Mouse (Mus musculus) embryonic facial prominence, embryonic 13.5 days (tissue): ENCODE measurements around the gene Gm10272. TPM values are rescaled to one million over a fixed set of nuclear protein-coding genes. Genes with fewer than 3 reads are reported as not detected.
"Not testable (repeated sequence)": the region's sequence is repeated elsewhere in the genome, so short reads cannot be mapped to it uniquely, and the experiment has no call there.

Experiments used
- ATAC-seq: fragments of 200-750 bp; cut with Nextera tagmentation; 2 replicates; pipeline ENCODE4 v1.8.0; 2017; ENCODE audit warnings: low read depth; ENCODE audit not compliant: insufficient number of reproducible peaks, insufficient read depth, low FRiP score, low TSS enrichment
- H3K27ac ChIP-seq: fragments of 300-500 bp; sonication (generic); 2 replicates; pipeline ENCODE4 v1.5.1; 2015; ENCODE audit warnings: moderate library complexity, mild to moderate bottlenecking, inconsistent platforms
- H3K27me3 ChIP-seq: fragments of 300-500 bp; sonication (generic); 2 replicates; pipeline ENCODE4 v1.6.1; 2015; ENCODE audit warnings: mild to moderate bottlenecking, inconsistent platforms
- H3K36me3 ChIP-seq: fragments of 300-500 bp; sonication (generic); 2 replicates; pipeline ENCODE4 v1.6.1; 2015; ENCODE audit warnings: mild to moderate bottlenecking, inconsistent platforms
- H3K4me1 ChIP-seq: fragments of 300-500 bp; sonication (generic); 2 replicates; pipeline ENCODE4 v1.6.1; 2015; ENCODE audit warnings: inconsistent platforms
- H3K4me2 ChIP-seq: fragments of 300-500 bp; sonication (generic); 2 replicates; pipeline ENCODE4 v1.6.1; 2015; ENCODE audit warnings: moderate library complexity, mild to moderate bottlenecking, inconsistent platforms
- H3K4me3 ChIP-seq: fragments of 300-500 bp; sonication (generic); 2 replicates; pipeline ENCODE4 v1.5.1; 2015; ENCODE audit warnings: mild to moderate bottlenecking, inconsistent platforms
- H3K9ac ChIP-seq: fragments of 300-500 bp; sonication (generic); 2 replicates; pipeline ENCODE4 v1.6.1; 2015; ENCODE audit warnings: mild to moderate bottlenecking, inconsistent platforms
- H3K9me3 ChIP-seq: fragments of 300-500 bp; sonication (generic); 2 replicates; pipeline ENCODE4 v1.6.1; 2016; ENCODE audit warnings: inconsistent platforms
- WGBS: fragments of 180-500 bp; shearing (Covaris S2); methylation state at CpG from one replicate; pipeline ENCODE4 v1.1.7; 2015; ENCODE audit warnings: mixed read lengths; 5-methylcytosine and 5-hydroxymethylcytosine counted together
- polyA plus RNA-seq: library from polyadenylated mRNA; unstranded; fragments of >200 nt; fragmentation: Nextera tagmentation; extraction: Ambion mirVana; gene quantifications from 2 replicates; pipeline ENCODE4 v1.2.1, GENCODE M21; 2015

Gene Gm10272
- polyA plus RNA-seq, 1 experiment from 2014 or later = not detected

DNA sequence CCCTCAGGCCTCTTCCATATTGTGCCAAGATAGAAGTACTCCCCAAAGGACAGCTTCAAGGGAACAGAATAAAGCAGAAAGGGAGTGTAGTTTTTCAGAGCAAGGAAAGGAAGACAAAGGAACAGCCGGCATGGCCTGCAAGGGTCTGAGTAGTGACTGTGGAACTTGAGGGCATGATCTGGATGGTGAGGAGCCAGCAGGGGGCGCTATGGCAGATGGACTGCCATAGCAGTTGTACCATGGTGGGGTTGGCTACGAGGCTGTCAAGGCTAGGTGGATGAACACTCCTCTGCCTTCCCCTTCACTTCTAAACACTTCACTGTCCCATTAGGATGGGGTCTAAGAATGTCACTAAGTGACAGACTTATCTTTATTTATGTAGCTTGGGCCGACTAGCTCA, 22.8 kb downstream of the Gm10272 start:
- ATAC-seq = no peak

DNA sequence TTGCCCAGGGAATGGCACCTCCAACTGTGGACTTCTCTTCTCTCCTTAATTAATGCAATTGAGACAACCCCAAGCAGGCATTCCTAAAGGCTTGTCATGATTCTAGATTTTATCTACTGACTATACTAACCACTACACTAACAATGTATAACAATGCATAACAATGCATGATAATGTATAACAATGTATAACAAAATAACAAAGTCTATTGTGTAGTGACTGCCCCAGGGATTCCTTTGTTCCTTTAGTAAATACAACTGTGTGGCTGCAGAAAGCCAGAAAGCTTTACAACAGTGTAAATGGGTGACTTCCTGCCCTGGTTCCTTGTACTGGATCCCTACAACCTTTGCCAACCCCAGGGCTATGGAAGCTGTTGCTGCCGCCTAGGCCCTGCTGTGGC, 29.5 kb downstream of the Gm10272 start:
- no peak for ATAC-seq
- WGBS = 83% methylated on average over 1 of the region's 1 CpGs

More for the DNA sequence above, 22.8 kb downstream of the Gm10272 start:
- H3K36me3 ChIP-seq = no peaks in the 10 kb centered on the region
- H3K27me3 ChIP-seq = no peaks in the 10 kb centered on the region
- no peaks in the 10 kb centered on the region for H3K9me3 ChIP-seq
- H3K27ac ChIP-seq = no peak overlapping the region
- H3K4me3 ChIP-seq = no peak overlapping the region
- H3K4me1 ChIP-seq = no peaks in the 10 kb centered on the region
- 48% methylated on average over 4 of the region's 4 CpGs for WGBS
- H3K4me2 ChIP-seq = no peak overlapping the region
- no peak overlapping the region for H3K9ac ChIP-seq

DNA sequence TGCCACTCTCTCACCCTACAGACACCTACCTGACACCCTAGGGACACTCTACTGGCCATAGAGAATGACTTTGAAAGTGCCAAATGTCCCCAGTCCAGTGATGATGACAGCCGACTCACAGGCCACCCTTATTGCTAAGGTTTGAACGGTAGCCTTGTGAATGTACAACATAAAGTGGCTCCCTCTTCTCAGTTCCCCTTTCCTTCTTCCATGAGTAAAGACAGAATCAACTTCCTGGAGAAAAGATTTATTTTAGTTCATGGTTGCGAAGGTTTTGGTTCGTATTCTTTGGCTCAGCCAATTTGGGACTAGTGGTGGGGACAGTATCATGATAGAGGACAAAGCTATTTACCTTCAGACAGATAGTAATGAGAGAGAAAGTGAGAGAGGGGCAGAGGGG, 32.5 kb downstream of the Gm10272 start:
- 84% methylated on average over 4 of the region's 4 CpGs for WGBS
- Histone ChIP-seq H3K4me2 (no peak overlapping the region), H3K27ac (no peak overlapping the region), H3K27me3 (no peaks in the 10 kb centered on the region), H3K4me1 (no peaks in the 10 kb centered on the region), H3K9ac (no peak overlapping the region), H3K4me3 (no peak overlapping the region), H3K9me3 (no peaks in the 10 kb centered on the region; the same call in 1 of the 2 replicates), H3K36me3 (no peaks in the 10 kb centered on the region)
- ATAC-seq = no peak

More for the DNA sequence above, 29.5 kb downstream of the Gm10272 start:
- H3K36me3 ChIP-seq = no peaks in the 10 kb centered on the region
- no peaks in the 10 kb centered on the region for H3K27me3 ChIP-seq
- H3K4me1 ChIP-seq = no peaks in the 10 kb centered on the region
- H3K27ac ChIP-seq = no peak overlapping the region
- no peak overlapping the region for H3K4me3 ChIP-seq
- H3K9me3 ChIP-seq = no peaks in the 10 kb centered on the region; the same call in 1 of the 2 replicates
- H3K9ac ChIP-seq = no peak overlapping the region
- no peak overlapping the region for H3K4me2 ChIP-seq

DNA sequence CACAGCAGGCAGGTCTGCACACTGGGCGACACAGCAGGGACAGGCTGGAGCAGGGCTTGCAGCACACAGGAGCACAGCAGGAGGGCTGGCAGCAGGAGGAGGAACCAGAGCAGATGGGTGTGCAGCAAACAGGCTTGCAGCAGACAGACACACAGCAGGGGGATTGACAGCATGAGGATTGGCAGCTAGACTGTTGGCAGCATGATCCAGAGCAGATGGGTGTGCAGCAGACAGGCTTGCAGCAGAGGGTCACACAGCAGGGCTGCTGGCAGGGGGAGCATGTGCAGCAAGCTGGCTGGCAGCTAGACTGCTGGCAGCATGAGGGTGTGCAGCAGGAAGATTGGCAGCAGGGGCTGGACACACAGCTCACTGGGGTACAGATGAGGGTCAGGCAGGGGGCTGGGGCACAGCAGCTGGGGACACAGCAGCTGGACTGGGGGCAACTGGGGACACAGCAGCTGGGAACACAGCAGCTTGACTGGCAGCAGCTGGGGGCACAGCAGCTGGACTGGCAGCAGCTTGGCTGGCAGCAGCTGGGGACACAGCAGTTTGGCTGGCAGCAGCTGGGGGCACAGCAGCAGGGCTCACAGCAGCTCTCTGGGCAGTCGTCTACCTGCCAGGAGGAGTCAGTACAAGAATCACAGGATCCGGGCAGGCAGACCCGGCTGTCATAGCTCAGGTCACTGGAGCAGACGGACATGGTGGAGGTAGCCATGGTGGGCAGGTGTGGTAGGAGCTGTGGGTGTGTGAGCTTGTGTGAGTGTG, 35.7 kb downstream of the Gm10272 start, which contains the start of gene Gm18596:
Gene Gm18596 (minus strand): TSS at position 715 of the 765 bp plus-strand sequence.
- not testable (repeated sequence) for H3K36me3 ChIP-seq, H3K4me3 ChIP-seq, H3K27ac ChIP-seq, ATAC-seq, H3K9ac ChIP-seq, H3K9me3 ChIP-seq, H3K4me2 ChIP-seq, H3K4me1 ChIP-seq, H3K27me3 ChIP-seq
- WGBS = 50% methylated on average over 5 of the region's 5 CpGs

DNA sequence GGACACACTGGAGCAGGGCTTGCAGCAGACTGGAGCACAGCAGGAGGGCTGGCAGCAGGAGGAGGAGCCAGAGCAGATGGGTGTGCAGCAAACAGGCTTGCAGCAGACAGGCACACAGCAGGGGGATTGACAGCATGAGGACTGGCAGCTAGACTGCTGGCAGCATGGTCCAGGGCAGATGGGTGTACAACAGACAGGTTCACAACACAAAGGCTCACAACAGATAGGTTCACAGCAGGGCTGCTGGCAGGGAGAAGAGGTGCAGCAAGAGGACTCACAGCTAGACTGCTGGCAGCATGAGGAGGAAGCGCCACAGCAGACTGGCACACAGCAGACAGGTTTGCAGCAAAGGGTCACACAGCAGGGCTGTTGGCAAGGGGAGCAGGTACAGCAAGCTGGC, 44.3 kb downstream of the Gm10272 start:
- H3K27me3 ChIP-seq, H3K27ac ChIP-seq, H3K9ac ChIP-seq, H3K4me1 ChIP-seq, H3K4me2 ChIP-seq, H3K9me3 ChIP-seq, H3K36me3 ChIP-seq, H3K4me3 ChIP-seq, ATAC-seq: not testable (repeated sequence)
- WGBS = 89% methylated on average over 1 of the region's 1 CpGs

DNA sequence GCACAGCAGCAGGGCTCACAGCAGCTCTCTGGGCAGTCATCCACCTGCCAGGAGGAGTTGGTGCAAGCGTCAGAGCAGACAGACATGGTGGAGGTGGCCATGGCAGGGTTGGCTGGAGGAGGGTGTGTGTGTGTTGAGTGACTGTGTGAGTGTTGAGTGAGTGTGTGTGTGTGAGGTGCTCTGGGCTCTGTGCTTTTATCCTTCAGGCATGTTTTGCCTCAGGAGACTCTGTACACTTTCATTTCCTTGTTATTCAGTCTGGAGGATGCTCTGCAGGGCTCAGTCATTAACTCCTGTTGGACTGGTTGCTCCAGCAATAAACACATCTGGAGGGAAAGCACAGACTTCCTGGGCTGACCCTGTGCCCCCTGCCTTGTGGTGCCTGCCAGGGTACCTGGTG, 44.8 kb downstream of the Gm10272 start, which contains the start of gene Gm9736:
Gene Gm9736 (minus strand): TSS at position 101 of the 400 bp plus-strand sequence.
- not testable (repeated sequence) for H3K4me3 ChIP-seq, H3K27me3 ChIP-seq, H3K27ac ChIP-seq, H3K9me3 ChIP-seq, H3K9ac ChIP-seq, H3K36me3 ChIP-seq, H3K4me2 ChIP-seq, ATAC-seq, H3K4me1 ChIP-seq
- WGBS = 61% methylated on average over 1 of the region's 1 CpGs

DNA sequence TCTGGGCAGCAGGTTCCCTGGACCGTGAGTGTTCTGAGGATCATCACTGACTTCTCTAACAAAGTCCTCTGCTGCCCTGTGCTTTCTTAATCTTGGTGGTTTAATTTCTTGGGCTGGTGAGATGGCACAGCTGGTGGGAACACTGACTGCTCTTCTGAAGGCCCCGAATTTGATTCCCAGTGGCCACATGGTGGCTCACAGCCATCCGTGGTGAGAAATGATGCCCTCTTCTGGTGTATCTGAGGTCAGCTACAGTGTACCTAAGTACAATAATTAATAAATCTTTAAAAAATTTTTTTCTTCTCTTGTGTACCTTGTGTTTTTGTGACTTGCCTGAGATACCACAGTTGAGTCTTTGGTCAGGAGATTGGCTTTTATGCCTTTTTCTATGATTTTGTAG, 45.9 kb downstream of the Gm10272 start:
- not testable (repeated sequence) for H3K4me1 ChIP-seq, H3K4me3 ChIP-seq, H3K27ac ChIP-seq, H3K4me2 ChIP-seq, H3K36me3 ChIP-seq, ATAC-seq, H3K9ac ChIP-seq, H3K9me3 ChIP-seq, H3K27me3 ChIP-seq
- 64% methylated on average over 3 of the region's 3 CpGs for WGBS

DNA sequence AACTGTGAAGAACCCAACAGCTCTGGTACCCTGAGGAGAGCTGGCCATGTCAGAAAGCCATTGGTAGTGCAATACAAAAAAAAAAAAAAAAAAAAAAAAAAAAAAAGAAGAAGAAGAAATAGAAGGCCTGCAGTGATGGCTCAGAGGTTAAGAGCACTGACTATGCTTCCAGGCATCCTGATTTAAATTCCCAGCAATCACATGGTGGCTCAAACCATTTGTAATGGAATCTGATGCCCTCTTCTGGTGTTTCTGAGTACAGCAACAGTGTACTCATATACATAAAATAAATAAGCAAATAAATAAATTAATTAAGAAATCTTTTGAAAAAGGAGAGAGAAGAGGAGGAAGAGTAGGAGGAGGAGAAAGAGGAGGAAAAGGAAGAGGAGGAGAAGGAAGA, 47.0 kb downstream of the Gm10272 start:
- Histone ChIP-seq H3K9ac (no peak overlapping the region), H3K4me2 (no peak overlapping the region), H3K36me3 (no peaks in the 10 kb centered on the region), H3K9me3 (no peaks in the 10 kb centered on the region), H3K4me3 (no peak overlapping the region), H3K27me3 (no peaks in the 10 kb centered on the region), H3K27ac (no peak overlapping the region), H3K4me1 (no peaks in the 10 kb centered on the region)
- ATAC-seq = no peak

Other genes with a start within 250 kb of the Gm10272 start
- gene Fam207a, start 190.8 kb upstream of the Gm10272 start, polyA plus RNA-seq = 38.4 and 41.5 TPM in 2 replicates
- gene Itgb2, start 176.4 kb upstream of the Gm10272 start, polyA plus RNA-seq = 1.3 TPM in 2 replicates
- gene Pttg1ip, start 124.9 kb upstream of the Gm10272 start, polyA plus RNA-seq = 104 and 109 TPM in 2 replicates
- gene Sumo3, start 100.5 kb upstream of the Gm10272 start, polyA plus RNA-seq = 393 and 397 TPM in 2 replicates
- gene Gm49325, start 100.4 kb upstream of the Gm10272 start, polyA plus RNA-seq = 2.6 and 4.1 TPM in 2 replicates
- gene Ube2g2, start 84.4 kb upstream of the Gm10272 start, polyA plus RNA-seq = 76.4 and 80.3 TPM in 2 replicates
- 1.3 and 2.2 TPM in 2 replicates for gene Tspear, start 20.1 kb upstream of the Gm10272 start, polyA plus RNA-seq
- gene Gm19402, start 15.9 kb upstream of the Gm10272 start, polyA plus RNA-seq = not detected in 2 replicates
- not detected in 2 replicates for gene Gm9508, start 9.4 kb upstream of the Gm10272 start, polyA plus RNA-seq
- gene Gm10024, start 4.8 kb downstream of the Gm10272 start, polyA plus RNA-seq = 0.72 and 1.5 TPM in 2 replicates
- gene Gm10142, start 9.2 kb downstream of the Gm10272 start, polyA plus RNA-seq = not detected in 2 replicates
- gene Krtap12-1, start 14.0 kb downstream of the Gm10272 start, polyA plus RNA-seq = not detected in 2 replicates
- not detected in 2 replicates for gene Gm10100, start 19.9 kb downstream of the Gm10272 start, polyA plus RNA-seq
- gene Gm18596, start 36.0 kb downstream of the Gm10272 start, polyA plus RNA-seq = not detected in 2 replicates
- gene Gm9736, start 44.7 kb downstream of the Gm10272 start, polyA plus RNA-seq = 0.42 TPM in 1 of 2 replicates, not detected in the other
- gene Gm3233, start 53.1 kb downstream of the Gm10272 start, polyA plus RNA-seq = not detected in 2 replicates
- gene Gm3238, start 64.7 kb downstream of the Gm10272 start, polyA plus RNA-seq = not detected in 2 replicates
- not detected in 2 replicates for gene Gm7138, start 70.3 kb downstream of the Gm10272 start, polyA plus RNA-seq
- not detected in 2 replicates for gene Gm3250, start 75.9 kb downstream of the Gm10272 start, polyA plus RNA-seq
- gene Gm7137, start 81.6 kb downstream of the Gm10272 start, polyA plus RNA-seq = not detected in 2 replicates
- not detected in 2 replicates for gene Gm9639, start 88.5 kb downstream of the Gm10272 start, polyA plus RNA-seq
- gene Gm19668, start 92.5 kb downstream of the Gm10272 start, polyA plus RNA-seq = not detected in 2 replicates
- not detected in 2 replicates for gene Gm9507, start 105.2 kb downstream of the Gm10272 start, polyA plus RNA-seq
- gene Gm2696, start 108.1 kb downstream of the Gm10272 start, polyA plus RNA-seq = not detected in 2 replicates
- not detected in 2 replicates for gene Krtap10-4, start 120.5 kb downstream of the Gm10272 start, polyA plus RNA-seq
- not detected in 2 replicates for gene Krtap10-10, start 129.3 kb downstream of the Gm10272 start, polyA plus RNA-seq
- not detected in 2 replicates for gene Gm36176, start 140.2 kb downstream of the Gm10272 start, polyA plus RNA-seq
- gene Gm10318, start 146.2 kb downstream of the Gm10272 start, polyA plus RNA-seq = not detected in 2 replicates
- gene Gm3285, start 155.3 kb downstream of the Gm10272 start, polyA plus RNA-seq = not detected in 2 replicates
- gene Lrrc3, start 195.9 kb downstream of the Gm10272 start, polyA plus RNA-seq = 4.2 and 5.1 TPM in 2 replicates